Mouse (Mus musculus): Measurements from ENCODE around the gene Adcy1.

The Adcy1 gene

DNA sequence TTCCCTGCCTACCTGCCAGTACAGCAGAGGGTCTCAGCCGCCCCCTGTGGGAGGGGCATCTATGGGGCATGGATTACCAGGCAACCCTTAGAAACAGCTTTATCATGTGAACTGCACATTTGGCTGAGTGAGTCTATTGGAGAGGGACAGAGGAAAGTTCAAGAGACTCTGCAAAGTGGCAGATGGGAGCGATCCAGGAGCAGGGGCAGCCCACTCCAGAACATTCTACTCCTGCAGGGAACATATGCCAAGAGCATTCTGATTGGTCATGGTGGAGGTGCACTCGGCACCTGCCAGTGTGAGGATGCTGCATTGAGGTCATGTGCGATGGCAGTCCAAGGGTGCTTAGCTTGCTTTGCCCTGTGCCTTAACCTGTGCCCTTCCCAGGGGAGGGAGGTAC, 6.5 kb downstream of the Adcy1 start:
- DNase-seq = peak in 1 of 2 experiments; percentile 33

DNA sequence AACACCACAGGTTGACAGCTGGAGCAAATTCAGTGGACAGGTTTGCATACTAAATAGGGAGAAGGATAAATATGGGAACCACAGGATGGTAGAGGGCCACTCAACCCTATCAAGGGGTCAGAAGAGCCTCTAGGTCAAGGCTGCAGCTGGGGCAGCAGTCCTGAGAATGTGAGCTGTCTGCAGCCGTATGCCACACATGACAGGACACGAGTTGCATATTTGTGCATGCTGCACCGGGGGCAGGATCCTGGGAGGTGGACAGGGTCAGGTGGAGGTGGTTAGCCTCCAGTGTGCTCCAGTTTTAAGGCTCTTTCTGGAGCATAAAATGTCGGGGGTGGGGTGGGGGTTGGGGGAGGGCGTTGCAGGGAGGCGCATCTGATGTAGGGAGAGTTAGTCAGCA, 8.3 kb downstream of the Adcy1 start:
- no peak for DNase-seq

DNA sequence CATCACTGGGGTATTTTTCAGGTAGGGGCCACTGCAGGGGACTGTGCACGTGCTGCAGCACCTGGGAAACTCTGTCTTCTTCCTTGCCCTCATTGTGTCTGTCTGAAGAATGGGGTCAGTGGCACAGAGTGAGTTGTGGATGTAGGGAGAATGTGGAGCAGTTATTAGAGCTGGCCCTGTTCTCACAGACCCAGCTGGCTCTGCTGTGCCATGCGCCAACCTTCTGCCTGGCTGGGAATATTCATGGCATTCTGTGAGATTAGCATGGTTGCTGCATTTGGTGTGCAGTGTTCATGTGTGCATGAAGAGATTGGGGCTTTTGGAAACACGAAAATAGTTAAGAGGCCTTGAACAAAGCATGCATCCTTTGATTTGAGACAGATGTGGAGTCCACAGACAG, 10.3 kb downstream of the Adcy1 start:
- peak in 1 of 2 experiments; percentile 60 for DNase-seq

DNA sequence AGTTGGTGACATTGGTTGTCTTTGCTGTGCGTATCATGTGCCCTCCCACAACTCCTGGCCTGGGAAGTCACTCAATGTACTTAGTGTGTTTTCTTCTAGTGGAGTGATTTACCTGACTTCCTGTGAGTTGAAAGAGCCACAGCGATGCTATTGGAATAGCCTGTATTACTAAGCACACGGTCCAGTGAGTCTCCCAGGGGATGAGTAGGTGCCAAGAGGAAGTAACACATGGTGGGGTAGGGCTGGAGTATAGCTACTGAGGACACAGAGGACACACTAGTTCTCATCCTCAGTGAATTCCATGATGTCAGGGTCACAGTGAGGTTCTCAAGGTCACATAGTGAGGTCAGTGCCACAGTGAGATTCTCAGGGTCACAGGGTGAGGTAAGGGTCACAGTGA, 13.2 kb downstream of the Adcy1 start:
- peak in 1 of 2 experiments; percentile 53 for DNase-seq

DNA sequence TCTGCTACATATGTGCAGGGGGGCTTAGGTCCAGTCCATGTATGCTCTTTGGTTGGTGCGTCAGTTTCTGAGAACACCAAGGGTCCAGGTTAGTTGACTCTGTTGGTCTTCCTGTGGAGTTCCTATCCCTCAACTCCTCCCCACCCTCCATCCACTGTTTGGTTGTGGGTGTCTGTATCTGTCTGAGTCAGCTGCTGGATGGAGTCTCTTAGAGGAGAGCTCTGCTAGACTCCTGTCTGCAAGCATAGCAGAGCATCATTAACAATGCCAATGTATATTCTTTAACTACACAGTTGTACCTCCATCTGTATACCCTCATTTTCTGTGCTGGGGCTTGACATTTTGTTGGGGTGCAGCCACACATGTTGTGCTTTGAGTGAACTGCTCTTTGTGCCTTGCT, 18.6 kb downstream of the Adcy1 start:
- DNase-seq = no peak

DNA sequence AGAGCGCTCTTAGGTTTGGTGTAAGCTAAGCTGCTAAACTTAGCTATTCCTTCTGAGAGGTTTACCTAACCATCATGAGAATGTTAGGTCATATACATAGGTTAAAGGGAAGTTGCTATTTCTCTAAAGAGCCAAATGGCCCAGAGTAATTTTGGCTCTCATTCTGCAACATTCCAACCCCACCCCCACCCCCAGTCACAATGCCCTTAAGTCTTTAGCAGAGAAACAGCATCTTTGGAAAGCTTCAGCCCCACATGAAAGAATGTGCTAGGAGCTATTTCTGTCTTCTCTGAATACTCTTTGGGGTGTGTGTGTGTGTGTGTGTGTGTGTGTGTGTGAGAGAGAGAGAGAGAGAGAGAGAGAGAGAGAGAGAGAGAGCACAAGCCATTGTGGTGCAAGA, 20.6 kb downstream of the Adcy1 start:
- DNase-seq = no peak

DNA sequence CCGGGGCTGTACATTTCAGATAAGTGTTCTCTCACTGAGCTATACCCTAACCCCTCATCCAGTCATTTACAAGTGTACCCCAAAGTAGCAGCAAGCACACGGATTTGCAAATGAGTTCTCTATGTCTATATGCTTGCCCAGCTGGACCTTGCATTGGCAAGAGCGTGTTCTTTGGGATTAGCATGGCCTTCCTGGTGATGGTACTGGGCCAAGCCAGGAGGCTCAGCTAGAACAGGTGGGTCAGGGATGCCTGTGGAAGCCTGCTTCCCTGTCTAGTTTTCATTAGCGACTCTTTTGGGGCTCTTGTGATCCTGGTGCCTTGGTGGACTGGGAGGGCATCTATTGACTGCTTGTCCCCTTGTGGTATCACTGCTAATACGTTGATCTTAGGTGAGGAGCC, 21.9 kb downstream of the Adcy1 start:
- DNase-seq = peak in 1 of 2 experiments; percentile 64

DNA sequence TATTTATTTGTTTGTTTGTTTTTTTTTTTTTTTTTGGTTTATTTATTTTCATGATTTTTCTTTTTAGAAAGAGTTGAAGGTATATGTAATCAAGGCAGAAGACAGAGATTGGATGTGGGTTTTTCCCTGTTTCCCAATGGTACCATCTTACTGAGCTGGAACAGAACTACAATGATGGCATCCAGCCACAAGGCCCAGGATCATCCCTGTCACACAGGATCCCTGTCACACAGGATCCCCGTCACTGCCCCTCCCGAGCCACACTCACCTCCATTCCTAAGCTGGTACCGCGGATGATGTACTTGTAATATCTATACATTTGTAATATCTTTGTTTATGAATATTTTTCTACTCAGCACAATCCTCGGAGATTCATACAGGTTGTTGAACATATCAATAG, 27.8 kb downstream of the Adcy1 start:
- DNase-seq = peak in 1 of 2 experiments; percentile 54

DNA sequence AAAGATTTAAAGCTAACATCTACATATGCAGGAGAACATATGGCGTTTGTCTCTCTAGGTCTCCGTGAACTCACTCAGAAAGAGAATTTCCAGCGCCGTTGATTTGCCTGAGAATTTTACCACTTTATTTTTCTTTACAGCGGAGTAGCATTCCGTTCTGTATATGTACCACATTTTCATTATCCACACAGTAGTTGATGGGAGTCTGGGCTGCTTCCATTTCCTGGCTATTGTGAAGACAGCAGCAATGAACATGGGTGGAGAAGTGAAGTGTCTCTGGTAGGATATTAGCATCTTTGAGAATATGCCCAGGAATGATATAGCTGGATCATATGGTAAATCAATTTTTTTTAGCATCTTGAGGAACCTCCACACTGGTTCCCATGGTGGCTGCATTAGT, 31.6 kb downstream of the Adcy1 start:
- DNase-seq = no peak

DNA sequence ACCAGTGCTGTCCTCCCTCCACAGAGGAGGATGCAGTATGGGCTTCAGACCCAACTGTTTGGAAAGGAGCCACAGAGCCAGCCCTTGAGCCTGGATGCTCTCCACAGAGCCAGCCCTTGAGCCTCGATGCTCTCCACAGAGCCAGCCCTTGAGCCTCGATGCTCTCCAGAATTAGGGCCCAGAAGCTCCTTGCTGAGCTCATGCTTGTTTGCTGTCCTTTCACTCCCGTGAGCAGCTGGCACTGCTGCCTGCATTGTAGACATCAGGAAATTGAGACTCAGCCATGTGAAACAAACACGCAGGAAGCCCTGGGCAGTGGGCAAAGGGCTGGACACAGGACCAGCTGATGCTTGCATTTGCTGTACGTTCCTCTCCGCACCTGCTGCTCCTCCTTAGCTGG, 38.4 kb downstream of the Adcy1 start:
- DNase-seq = peak; percentile 63 to 71

DNA sequence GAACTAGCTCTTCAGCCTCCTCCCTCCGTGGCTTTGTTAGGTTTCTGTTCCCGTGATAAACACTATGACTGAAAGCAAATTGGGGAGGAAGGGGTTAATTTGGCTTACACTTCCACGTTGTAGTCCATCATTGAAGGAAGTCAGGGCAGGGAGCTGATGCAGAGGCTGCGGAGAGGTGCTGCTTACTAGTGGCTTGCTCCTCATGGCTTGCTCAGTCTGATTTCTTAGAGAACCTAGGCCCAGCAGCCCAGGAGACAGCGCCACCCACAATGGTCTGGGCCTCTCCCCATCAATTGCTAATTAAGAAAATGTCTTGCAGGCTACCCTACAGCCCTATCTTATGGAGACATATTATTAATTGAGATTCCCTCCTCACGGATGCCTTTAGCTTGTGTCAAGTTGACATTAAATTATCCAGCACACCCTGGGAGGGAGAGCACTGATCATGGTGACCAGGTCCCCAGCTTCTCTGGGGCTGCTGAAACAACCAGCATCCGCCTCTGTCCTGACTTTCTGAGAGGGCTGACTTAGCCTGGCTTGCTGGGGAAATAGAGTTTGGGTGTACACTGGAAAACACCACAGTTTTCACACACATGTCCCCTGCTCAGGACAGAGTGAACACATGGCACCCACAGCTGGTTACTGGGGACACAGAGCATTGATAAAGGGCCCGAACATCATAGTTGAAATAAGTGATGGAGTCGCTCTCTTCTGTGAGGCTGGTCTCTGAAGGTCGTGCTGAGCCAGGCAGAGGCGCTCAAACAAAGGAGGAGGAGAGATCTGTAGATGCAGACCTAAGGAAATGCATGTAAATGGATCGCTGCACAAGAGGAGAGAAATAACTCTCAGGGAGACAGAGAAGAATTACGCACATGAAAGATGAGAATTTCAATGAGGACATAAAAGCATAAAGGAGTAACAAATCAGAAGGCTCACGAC, 39.2 kb downstream of the Adcy1 start:
- DNase-seq = no peak

DNA sequence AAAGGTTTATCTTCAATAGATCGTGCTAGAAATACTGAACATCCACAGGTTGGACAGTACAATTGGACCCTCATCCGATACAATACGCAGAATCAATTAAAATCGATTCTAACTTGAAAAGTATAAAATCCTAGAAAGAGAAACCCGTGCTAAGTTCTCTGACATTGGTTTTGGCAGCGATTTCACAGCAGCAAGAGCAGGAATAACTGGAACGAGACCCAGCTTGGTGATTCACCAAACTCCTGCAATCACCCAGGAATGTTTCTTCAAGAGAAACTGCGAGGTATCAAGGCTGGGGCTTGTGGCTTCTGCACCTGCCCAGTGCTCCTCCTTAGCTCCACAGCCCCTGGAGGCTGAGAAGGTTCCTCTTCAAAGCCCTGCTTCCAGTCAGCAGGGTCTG, 42.0 kb downstream of the Adcy1 start:
- no peak for DNase-seq

DNA sequence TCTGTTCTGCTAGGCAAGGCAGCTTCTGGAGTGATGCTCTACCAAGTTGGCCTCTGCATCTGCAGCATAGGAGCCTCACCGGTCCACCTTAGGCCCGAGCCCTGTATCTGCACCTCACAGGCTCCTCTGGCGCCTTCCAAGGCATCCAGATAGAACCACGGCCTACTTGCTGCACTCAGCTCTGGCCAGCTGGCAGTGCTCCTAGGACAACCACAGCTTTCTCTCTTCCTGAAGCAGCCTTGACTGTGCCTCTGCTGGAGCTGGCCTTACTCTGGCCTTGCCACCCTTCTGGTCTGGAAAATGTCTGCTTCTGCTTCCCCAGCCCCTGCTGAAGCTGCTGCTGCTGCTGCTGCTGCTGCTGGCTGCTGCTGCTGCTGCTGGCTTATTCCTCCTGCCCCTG, 45.8 kb downstream of the Adcy1 start:
- peak; percentile 71 to 82 for DNase-seq

DNA sequence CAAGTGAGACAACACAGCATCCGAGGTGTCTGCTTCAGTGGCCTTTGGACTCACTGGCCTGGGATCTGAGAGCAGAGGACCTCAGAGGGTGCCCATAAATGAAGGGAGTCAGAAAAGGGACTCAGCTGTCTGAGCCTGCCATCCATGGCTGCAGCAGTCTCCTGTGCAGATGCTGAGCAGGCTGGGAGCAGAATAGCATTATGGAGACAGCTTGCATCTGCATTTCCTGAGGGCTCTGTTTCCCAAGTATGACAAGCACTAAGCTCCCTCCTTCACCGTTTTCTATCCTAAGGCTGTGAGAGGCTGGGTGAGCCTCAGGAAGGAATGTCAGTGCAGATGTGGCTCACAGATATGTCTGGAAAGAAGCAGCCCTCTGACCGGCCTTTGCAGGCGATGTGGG, 49.8 kb downstream of the Adcy1 start:
- DNase-seq = no peak

DNA sequence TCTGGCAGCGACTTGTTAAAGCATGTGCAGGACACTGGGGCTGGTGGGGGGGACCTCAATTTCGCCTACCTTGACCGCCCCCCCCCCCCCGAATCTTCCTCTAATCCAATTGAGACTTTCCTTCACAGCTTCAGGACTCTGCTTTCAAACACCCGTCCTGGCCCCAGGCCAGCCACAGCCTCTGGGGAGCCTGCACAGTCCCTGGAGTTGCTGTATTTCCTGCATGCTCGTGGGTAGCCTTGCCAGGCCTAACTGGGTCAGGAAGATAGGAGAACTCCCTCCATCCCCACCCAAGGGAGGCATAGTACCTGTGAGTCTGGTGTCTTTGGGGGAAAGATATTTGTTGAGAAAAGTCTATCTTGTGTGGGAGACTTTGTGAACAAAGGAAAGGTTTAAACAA, 50.4 kb downstream of the Adcy1 start:
- DNase-seq = peak; percentile 54 to 59

DNA sequence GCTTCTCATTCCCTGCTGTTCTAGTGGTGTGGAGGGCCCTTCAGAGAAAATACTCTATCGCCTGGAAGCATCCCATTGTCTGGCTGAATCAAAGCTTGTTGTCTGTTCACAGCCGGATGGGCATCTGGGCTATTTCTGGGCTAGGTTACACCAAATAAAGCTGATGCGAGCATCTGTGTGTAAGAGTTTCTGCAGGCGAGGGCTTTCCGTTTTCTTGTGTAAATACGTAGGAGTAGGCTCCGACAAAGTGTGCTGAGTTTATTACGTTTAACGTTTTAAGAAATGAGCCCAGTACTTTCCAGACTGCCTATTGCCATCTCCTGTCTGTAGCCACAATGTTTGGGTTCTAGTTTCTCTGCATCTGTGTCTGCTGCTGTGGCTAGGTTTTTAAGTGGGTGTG, 51.0 kb downstream of the Adcy1 start:
- DNase-seq = no peak

DNA sequence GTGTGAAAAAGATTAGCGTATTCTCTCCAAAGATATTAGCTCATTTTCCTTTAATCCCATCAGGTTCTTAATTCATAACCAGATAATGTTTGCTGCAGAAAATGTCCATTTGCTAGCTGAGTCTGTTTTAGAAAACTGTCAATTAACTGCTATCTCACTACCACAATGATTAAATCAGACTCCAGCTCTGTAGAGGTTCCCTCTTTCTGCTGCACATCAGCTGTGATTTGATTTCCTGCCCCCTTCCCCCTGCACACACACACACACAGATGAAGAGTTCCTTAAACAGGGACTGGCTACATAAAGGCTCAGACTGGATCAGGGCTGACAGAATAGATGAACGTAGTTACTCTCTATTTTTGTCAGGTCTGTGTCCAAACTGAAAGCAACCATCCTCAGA, 53.4 kb downstream of the Adcy1 start:
- DNase-seq = no peak

DNA sequence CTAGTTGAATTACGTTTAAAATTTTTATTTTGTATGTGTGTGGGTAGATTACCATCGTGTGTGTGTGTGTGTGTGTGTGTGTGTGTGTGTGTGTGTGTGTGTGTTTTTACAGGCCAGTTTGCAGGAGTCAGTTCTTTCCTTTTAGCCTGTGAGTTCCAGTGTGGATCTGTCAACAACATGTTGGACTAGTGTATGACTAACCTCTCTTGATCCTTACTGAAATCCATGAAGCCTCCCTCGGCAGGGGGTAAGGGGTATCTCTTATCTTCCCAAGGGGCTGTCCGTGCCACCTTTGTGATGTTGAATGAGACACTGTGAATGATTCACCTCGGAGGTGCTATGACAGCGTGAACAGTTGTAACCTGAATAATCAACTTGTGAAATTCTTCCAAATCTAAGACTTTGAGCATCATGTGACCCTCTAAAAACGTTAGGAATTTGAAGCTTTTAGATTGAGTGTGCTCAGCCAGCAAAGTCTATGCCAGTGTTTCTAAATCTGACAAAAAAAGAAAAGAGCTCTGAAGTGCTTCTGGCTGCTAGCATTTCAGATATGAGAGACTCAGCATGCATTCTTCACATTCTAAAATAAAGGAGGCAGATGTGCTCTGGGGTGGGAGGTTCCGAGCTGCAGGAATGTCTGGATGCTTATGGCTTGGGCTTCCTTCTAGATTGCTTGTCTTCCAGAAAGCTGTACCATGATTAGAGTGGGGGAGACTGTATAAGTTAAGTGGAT, 66.2 kb downstream of the Adcy1 start:
- DNase-seq = no peak

DNA sequence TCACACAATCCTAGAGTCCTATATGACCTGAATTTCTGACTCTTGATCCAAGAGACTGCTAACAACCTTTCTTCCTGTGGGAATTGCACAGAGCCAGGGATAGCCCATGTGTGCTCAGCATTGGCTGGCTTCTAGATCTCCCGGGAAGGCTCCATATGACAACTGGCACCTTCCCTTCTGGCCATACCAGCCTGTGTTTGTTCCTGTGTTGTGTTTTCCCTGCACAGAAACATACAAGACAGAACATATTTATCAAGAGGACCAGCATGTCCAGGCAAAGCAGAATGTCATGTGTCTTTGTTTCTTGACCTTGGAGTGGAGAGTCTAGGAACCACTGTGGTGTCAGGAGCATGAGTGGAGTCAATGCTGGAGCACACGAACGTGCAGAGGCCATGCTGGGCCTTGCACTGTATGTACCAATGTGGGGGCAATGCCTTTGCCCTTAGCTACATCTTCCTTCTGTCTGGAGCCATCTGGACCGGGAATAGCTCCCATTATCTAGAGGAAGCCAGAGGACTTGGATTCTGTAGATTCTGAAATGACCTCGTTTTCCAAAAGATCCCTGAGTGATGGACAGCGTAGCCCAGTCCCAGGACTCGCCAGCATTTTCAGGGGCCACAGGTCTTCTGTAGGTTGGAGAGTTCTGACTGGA, 69.6 kb downstream of the Adcy1 start:
- peak; percentile 69 for DNase-seq

DNA sequence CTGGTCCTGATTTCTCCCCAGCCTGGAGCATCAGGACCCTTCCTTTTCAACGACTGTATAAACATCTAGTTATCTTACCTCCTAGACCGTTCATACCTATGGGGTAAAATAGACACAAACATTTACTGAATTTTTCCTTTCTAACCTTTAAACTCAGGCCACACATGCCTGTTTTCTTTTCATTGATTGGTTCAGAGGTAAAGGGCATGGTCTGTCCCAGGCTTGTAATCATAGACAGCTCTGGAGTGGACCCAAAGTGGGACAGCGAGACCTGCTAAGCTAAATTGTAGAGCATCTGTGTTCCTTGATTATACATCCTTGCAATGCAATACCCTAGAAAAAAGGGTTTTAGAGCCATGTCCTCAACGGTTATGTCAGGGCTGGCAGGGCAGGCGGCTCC, 70.4 kb downstream of the Adcy1 start:
- DNase-seq = no peak

DNA sequence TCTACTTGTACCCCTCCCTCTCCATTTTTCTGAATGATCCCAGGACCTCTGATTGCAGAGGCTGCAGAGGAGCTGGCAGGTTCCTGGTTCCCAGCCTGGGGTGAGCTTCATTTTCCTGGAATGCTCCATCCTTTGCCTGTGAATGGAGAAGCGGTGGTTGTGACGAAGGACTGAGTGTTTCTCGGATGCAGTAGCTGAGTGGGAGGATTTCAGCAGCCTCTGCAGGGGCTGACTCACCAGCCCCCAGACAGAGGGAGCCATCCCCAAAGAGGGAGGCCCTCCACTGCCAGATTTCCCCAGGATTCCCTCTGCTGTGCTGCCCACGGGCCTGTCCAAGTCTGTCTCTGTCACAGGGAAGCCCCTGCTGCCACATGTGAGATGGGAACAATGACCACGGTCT, 71.0 kb downstream of the Adcy1 start:
- DNase-seq = no peak

DNA sequence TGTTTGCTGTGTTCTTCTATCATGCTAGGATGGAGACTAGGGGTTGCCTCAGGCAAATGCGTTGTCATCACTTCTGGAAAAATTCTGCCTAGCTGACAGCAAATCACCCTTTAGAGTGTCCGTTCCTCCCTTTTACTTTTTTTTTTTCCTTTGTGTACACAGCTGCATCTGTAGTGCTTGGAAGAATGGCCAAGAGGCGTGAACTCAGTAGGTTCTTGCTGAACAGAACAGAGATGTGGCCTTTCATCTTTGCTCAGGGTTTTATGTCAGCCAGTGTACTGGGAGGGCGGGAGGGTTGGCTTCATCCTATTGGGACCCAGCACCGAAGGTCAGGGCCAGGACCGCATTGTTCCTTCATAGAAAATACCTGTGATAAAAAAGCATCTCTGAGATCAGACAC, 72.0 kb downstream of the Adcy1 start:
- no peak for DNase-seq

DNA sequence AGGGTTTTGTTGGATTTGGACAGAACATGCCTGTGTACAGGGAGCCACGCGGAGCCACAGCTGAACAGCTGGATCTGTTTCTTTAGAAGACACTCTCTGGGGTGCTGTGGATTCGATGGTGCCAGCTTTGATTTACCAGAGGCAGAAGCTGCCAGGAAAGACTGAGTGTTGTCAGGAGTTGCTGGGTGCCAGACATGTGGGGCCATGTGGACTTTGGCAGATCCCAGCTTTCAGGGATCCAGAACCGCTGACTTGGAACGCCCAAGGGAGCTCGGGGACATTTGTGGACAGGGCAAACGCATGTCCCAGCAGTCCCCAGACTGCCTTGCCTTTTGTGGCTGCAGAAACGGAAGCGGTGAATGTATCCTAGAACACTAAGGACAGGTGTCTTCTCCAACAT, 72.5 kb downstream of the Adcy1 start:
- DNase-seq = peak in 1 of 2 experiments; percentile 47
